Mouse (Mus musculus) layer of hippocampus, adult 11-12 months (tissue): Measurements from ENCODE around the gene Krt4.
A peak's percentile ranks its signal among the peaks of the same experiment; 100 is the strongest.

Experiments
- DNase-seq: peaks from one replicate; pipeline ENCODE4 v3.0.0; 2022; ENCODE audit warnings: low spot score

Gene Krt4

GRCm38 (mm10) chr15:101924635-101925034, at the start of gene Krt4:
TSS of gene Krt4 (minus strand) at chr15:101924735.
- no peak for DNase-seq

DNA sequence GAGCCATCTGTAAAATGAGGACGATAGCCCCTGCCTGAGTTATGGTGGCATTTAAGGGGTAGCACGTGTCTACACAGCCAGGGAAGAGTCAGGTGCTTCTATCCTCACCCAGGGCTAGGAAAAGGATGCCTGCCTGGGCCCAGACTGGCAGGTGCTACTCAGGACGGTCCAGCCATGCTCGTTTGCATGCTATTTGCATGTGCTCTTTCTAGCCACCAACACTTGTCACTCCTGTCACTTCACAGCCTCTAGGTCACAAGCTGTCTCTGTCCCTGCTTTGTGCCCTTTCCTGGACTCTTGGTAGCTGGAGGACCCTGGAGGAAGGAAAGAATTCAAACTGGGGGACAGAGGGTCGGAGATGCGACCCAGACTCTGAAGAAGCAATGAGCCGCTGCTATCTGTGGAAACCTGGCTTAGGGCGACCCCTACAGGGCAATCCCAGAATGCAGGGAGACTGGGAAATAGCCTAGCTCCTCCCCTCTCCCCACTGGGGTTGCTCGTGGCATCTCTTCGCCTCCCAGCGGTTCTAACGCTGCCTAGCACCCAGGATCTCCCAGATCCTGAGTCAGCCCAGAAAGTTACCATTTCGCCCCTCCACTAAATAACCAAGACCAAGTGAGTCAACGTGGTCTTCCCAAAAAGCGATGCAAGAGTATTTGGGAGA, 49.0 kb upstream of the Krt4 start:
- DNase-seq: peak; percentile 99

DNA sequence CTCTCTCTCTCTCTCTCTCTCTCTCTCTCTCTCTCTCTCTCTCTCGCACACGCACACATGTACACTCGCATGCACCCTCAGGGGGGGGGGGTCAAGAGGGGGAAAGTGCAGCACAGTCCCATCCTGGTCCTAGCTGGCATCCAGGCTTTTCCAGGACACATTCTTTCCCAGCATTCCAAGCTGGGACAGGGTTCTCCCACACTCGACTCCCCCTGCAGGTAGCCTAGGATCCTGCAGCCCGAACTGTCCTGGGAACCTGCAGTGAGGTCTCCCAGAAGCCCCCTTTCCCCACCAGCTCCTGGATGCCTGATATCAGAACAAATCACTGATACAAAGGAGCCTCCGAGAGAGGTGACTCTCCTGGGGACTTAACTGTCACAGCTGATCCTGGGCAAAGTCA, 46.0 kb upstream of the Krt4 start:
- DNase-seq: no peak

DNA sequence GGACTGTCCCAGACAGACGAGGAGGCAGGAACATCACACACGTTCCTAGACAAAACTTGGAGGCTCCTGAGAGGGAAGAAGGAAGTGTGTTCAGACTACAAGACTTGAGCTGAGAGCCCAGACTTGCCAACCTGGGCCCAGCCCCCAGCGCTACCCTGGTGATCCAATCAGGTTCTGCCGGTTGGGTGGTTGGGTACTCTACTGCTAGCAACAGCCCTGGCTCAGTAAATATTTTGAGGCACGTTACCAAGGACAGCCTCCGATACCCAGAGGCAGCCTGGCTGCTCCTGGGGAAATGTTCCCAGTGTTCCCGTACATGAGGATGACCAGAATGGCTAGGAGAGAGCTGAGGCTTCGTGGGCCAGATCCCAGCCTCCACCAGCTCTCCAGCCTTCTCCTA, 42.3 kb upstream of the Krt4 start:
- DNase-seq: no peak

GRCm38 (mm10) chr15:101958891-101959290, 34.4 kb upstream of the Krt4 start:
- DNase-seq: no peak

- no peak for DNase-seq
Measured at GRCm38 (mm10) chr15:101954187-101954586, 29.7 kb upstream of the Krt4 start, which contains the start of gene Krt78. TSS of gene Krt78 (minus strand) at chr15:101954287.

GRCm38 (mm10) chr15:101952733-101953474, 28.4 kb upstream of the Krt4 start:
- DNase-seq: no peak

- DNase-seq: no peak
Measured at GRCm38 (mm10) chr15:101945430-101945829, 20.9 kb upstream of the Krt4 start.

DNA sequence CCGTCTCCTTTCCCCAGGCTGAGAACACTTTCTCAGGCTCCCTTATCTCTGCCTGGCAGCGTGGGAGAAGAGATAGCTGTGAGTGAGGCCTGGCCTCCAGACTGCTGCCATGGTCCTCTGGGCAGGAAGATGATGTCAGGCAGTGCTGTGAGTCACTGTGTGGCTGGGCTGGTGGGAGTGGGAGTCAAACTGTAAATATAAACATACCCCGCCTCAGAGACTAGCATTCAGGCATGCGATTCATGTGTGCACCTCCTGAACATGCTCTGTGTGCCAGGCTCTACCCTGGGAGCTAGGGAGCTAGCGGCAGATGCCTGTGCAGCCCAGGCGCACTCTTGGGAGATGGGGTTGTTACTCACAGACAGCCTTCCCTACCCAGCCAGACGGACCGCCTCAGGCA, 17.4 kb upstream of the Krt4 start:
- DNase-seq: no peak

- DNase-seq: no peak
Measured at GRCm38 (mm10) chr15:101940274-101940829, 15.8 kb upstream of the Krt4 start, which contains the start of gene Krt79. TSS of gene Krt79 (minus strand) at chr15:101940324.

DNA sequence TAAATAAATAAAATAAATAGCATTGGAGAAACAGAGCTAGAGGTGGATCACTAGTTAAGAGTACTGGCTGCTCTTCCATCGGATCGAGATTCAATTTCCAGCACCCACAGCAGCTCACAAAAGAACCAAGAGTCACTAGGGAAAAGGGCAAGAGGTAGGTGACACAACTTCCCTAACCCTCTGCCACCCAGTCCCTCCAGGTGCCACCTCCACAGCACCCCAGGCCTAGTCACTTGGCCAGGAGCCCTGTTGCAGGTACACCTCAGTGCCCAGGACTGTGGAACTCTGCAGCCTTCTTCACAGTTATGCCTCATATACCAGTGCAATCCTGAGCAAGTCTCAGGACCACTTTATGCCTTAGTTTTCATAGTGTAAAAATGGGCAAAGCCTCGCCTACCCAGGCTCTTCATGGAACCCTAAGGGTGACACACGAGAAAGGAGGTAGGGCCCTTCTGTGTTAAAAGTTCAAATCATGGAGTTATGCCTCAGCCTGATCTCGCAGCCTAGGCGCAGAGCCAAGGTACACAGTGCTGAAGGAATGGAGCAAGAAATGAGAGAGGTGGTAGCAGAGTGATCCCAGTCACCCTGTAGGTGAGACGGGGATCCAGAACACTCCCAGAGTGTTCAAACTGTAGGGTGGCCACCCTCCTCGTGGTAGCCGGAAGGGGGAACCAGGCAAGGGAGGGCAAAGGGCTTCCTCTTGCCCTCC, 14.2 kb upstream of the Krt4 start:
- no peak for DNase-seq

- DNase-seq: no peak
Measured at GRCm38 (mm10) chr15:101933024-101933423, 8.5 kb upstream of the Krt4 start.

GRCm38 (mm10) chr15:101929666-101930065, 5.1 kb upstream of the Krt4 start:
- DNase-seq: no peak

DNA sequence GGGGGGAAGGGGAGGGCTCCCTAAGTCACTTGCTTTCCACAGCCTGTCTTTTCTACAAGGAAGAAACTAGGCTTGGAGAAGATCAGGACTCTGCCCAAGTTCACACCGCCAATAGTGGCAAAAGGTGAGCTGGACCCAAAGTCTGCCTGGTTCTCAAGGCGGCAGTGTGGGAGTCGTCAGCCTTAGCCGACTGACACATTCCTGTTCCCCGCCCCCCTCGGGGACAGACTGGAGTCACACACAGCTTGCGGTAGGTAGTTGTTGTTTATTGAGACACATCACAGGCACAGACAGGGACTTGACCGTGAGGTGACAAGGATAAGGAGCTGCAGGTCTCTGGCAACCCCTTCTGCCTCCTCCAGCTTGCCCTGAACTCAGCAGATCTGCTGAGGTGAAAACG, 4.6 kb upstream of the Krt4 start:
- no peak for DNase-seq

GRCm38 (mm10) chr15:101927340-101928080, 3.0 kb upstream of the Krt4 start:
- no peak for DNase-seq

GRCm38 (mm10) chr15:101925041-101925440, 506 bp upstream of the Krt4 start:
- DNase-seq: no peak

DNA sequence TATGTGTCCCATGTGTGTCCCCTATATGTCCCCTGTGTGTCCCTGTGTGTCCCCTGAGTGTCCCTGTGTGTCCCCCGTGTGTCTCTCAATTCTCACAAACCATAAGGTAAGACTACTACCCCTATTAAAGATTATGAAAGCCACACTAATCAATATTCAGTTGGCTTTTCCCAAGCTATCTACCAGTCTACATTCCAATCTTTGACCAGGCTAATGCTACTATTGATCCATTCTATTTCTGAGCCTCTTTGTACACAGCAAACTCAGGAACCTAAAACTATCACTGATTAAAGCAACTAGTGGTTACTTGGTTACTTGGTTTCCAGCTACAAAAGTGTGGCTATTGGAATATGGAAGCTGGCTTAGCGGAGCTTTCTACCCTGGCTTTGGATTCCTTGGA, 2.2 kb downstream of the Krt4 start:
- DNase-seq: no peak

GRCm38 (mm10) chr15:101916072-101916471, 8.5 kb downstream of the Krt4 start:
- DNase-seq: no peak

DNA sequence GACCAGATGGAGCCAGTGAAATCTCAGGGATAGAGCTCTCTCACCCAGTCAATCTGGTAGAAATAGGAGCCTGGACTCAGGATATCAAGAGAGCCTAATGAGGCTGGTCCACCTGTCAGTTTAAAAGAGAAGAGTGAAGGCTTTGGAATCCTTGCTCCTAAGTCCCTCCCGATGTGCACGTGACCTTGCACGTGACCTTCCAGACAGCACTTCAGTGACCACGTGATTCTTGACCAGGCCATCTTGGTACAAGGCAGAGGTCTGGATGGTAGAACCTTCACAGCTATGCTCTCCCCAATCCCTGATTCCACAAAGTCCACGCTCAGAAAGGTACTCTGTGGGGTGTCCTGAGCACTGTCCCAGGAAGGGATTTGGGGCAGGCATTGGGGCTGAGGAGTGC, 19.7 kb downstream of the Krt4 start:
- DNase-seq: no peak

- no peak for DNase-seq
Measured at GRCm38 (mm10) chr15:101902171-101903149, 22.1 kb downstream of the Krt4 start.

- DNase-seq: no peak
Measured at GRCm38 (mm10) chr15:101895216-101895615, 29.3 kb downstream of the Krt4 start.
